Mouse (Mus musculus) embryo, embryonic 9.5 days (tissue): ENCODE measurements around the gene Ccl6.

ENCODE experiments used
- DNase-seq: peaks from one replicate; pipeline ENCODE4 v3.0.0-alpha.2; 2017; ENCODE audit errors: extremely low spot score

Gene Ccl6

DNA sequence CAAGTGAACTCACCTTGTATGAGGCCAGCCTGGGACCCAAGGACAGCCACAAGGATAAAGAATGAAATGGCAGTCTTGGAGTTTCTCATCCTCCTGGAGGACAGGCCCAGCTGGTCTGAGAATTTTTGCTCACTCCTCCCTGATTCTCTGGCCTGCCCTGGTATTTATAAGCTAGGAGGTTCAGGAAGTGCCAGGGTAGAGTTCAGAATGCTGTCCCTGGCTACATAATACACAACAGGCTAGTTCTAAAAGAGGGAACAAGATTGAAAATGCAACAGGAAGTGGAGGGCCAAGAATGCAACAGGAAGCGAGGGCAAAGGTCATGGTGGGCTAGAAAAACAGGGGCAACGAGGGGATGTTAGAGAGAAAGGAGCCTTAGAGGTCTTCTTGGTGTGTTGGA is at the start of gene Ccl6:
Ccl6 (minus strand) TSS at position 235 of the 400 bp plus-strand sequence.
- no peak for DNase-seq

DNA sequence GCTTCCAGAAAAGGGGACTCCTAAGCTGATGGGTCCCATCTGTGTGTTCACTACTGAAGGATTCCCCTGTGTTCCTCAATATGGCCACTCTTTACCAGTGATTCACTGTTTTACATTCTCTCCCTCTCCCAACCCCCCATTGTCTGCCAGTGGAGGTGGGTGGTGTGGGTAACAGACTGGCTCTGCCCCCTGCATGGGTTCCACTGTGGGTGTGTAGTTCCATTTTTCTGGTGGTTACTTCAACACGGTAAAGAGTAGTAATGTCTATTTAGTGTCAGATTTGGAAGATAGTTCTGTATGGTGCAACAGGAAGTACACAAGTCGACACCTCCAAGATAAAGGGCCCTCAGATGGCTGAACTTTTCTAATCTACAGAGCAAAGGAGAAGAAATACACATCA is 48.3 kb upstream of the Ccl6 start:
- no peak for DNase-seq

DNA sequence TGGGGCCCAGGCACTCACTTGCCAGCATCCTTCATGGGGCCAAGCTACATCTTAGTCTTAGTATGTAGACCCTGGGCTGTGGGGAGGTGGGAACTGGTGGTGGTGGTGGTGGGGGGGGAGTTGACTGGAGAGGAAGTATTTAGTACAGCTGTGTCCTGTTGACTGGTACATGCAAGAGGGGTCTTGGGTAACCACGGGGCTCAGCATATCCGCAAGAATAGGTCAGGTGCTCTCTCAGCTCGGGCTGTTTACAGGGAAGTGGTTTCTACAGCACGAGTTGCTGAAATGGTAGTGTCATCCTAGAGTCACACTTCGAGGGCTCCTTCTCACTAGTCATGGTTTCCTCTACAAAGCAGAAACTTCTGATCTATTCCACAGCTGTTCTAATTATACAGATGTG is 47.3 kb upstream of the Ccl6 start:
- DNase-seq = no peak

DNA sequence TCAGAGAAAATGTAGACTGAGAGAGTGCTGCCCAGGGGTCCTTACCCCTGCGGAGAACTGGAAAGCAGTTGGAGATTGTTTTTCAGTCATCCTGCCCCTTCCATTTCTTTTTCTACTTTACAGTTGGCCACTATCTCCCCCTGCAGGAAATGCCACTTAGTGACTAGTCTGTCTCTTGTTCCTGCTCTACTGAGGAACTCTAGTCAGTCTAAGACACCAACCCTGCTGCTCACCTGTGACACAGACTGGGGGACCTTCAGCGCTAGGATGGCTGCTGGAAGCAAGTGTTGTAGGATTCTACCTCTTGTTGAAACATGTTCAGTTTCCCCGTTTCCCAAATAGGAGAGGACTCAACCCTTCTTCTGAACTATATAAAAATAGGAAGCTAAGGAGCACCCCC is 46.6 kb upstream of the Ccl6 start:
- no peak for DNase-seq

DNA sequence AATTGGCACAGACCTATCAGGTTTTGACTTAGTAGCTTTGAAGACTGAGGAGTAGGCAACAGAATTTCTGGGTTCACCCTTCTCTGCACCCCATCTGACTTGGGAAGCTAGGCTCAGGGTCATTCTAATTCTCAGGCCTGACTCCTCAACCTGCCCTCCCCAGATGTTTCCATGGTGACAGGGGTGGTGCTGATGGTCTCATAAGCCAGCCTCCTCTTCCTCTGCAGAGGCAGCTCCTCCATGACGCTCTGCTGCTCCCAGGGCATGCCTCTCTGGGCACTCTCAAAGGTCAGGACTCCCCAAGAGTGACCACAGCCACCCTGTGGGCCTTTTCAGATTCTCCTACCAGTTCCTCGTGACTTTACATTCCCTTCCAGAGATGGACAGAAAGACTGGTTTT is 46.0 kb upstream of the Ccl6 start:
- DNase-seq = no peak

DNA sequence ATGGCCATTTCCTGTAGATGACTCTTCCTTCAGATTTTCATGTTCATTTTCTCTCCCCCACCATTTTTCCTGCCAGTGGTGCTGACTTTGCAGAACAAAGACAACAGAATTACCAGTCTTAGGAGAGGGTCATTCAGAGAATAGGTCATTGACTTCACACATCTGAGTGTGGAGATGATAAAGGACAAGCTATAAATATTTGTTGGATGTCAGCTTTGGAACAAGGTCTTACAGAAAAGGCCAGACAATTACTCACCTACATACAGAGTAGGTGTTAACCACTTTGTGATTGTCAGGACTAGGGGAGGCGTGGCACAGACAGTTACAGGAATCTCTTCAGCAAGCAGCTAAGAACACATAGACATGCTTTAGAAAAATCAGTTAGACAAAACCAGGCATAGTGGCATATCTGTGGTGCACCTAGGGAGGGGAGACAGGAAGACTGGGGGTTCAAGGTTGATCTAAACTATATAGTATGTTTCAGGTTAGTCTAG is 43.9 kb upstream of the Ccl6 start:
- no peak for DNase-seq

- no peak for DNase-seq
Measured at GRCm38 (mm10) chr11:83634898-83635297, 42.0 kb upstream of the Ccl6 start.

DNA sequence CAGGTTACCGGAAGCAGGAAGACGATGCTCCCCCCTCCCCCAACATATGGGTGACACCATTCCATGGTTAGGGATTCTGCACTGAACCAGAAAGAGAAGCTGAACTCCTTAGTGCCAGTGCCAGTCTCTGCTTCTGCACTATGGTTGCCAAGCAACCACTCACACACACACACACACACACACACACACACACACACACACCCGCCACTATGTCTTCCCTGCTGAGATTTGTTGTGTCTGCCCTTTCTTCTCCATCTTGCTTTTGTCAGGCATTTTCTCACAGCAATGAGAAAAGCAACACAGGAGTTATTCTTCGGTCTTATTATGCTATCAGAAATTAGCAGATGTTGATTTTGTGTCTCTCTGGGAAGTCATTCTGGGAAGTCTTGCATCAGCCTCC is 41.5 kb upstream of the Ccl6 start:
- DNase-seq = no peak

GRCm38 (mm10) chr11:83632744-83633143 is 39.9 kb upstream of the Ccl6 start:
- DNase-seq = no peak

- DNase-seq = no peak
Measured at GRCm38 (mm10) chr11:83631065-83631464, 38.2 kb upstream of the Ccl6 start.

- no peak for DNase-seq
Measured at GRCm38 (mm10) chr11:83630630-83631029, 37.7 kb upstream of the Ccl6 start.

- DNase-seq = no peak
Measured at GRCm38 (mm10) chr11:83628808-83629207, 35.9 kb upstream of the Ccl6 start.

- DNase-seq = no peak
Measured at GRCm38 (mm10) chr11:83623586-83623985, 30.7 kb upstream of the Ccl6 start.

GRCm38 (mm10) chr11:83619037-83619436 is 26.1 kb upstream of the Ccl6 start:
- DNase-seq = no peak

DNA sequence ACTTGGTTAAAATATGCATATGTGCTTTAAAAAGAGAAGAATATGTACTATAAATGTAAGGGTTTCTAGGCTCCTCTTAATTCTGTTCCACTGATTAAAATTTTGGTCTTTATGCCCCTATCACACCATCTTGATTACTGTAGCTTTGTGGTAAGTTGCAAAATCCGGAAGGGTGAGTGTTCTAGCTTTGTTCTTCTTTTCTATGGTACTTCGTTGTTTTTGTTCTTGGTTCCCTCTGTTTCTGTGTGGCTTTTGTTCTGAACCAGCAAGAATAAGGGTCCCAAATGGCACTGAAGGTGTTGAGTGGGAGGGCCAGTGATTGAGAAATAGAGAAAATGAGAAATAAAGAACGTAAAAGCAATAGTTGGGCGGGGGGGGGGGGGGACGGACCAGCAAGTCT is 25.4 kb upstream of the Ccl6 start:
- no peak for DNase-seq

DNA sequence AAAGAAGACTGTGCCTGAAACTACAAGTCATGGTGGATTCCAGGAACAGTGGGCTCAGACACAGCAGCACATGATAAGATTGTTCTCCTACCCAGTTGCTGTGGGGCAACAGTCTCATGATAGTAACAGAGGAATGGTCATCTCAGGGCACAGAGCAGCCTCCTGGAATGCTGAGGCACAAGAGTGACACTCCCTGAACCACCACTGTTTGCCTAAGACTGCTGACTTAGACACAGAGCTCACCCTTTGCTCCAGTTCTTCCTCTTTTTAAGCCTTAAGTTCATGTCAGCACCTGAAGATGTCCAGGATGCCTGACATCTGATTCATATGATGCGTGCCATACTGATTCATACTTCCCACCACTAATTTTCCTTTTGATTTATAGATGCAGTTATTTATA is 23.7 kb upstream of the Ccl6 start:
- no peak for DNase-seq

DNA sequence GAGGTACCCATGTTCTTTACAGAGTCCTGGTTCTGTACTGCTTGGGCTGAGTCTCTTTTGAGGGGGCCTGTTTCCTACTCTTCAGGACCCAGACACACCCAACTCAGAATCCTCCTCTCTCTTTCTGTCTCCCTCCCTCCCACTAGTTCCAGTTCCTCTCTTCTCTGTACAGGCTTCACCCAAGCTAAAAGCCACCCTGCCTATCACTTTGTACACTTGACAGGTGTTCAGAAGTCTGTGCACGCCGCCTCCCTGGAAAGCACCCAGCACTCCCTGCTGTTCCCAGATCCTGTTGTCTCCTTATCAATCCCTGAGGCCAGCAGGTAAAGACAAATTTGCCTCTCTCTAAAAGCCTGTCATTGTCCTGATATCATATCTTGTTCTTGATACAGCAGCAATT is 18.0 kb upstream of the Ccl6 start:
- DNase-seq = no peak

DNA sequence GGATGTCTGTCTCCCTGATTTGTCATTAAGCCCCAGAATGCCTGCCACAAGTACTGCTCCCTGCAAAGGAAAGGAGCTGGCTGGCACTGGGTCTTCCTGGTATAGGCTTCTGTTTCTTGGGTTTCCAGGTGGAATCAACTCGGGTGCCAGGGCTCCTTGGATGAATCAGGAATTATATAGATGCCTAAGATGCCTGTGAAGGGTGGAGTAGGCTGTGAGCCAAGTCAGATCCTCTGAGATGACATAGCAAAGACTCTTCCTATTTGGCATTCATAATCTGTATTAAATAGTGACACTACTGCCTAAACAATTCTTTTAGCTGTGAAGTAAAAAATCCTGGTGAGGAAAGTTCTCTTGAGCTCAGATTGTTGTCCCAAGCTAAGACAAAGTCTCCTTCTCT is 13.5 kb upstream of the Ccl6 start:
- DNase-seq = no peak

- DNase-seq = no peak
Measured at GRCm38 (mm10) chr11:83605535-83605934, 12.6 kb upstream of the Ccl6 start.

DNA sequence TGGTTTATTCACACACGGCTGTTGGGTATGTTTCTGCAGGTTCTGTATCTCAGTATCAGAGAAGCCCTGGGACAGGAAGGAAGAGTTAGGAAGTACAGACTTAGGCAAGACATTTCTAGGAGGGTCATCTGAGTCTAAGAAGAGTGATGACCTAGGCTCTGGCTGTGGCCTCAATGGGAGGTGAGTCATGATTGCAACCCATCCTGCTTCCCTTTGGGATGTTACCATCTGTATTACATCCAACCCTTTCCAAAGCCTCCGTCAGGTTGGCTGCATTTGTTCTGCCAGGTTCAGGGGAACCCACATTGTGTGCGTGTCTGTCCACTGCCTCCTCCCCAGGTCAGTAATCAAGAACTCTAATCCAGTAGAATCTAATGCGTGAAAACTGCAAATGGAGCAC is 11.8 kb upstream of the Ccl6 start:
- no peak for DNase-seq

- no peak for DNase-seq
Measured at GRCm38 (mm10) chr11:83603399-83603798, 10.5 kb upstream of the Ccl6 start.

DNA sequence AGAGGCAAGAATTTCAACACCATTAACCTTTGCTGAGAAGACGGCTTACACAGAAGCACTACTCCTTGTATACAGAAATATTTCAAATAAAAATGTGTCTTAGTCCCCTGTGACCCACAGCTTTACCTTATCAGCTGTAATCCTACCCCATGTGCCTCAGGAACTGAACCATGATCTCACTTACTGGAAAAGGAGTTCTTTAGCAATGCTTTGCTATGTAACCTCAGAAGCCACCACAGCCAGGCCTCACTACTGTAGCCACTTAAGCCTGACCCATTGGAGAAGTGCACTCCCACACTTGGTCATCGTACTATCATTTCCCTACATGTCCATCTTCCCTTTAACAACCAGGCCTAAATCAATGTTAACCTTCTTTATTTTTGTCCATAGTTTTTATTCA is 7.7 kb upstream of the Ccl6 start:
- no peak for DNase-seq

- DNase-seq = no peak
Measured at GRCm38 (mm10) chr11:83598991-83599390, 6.1 kb upstream of the Ccl6 start.

- DNase-seq = no peak
Measured at GRCm38 (mm10) chr11:83598207-83598837, 5.4 kb upstream of the Ccl6 start.
